Mouse (Mus musculus): ENCODE measurements around the gene Nap1l1.

- TF ChIP-seq CTCF (IDR thresholded peaks at IDR 0.05; ENCODE audit: extremely low read depth, insufficient read depth, low read length) (no peak), POLR2A (IDR thresholded peaks at IDR 0.05; ENCODE audit: extremely low read depth, insufficient read depth, low read length) (no peak)
Measured at GRCm38 (mm10) chr10:111543106-111543505, 70.1 kb downstream of the Nap1l1 start.
